24 mouse cellular contexts compared by ENCODE assay signal in genomic region chr17:67901161-67901560, GRCm38 (mm10).
A peak's percentile ranks its signal among the peaks of the same experiment; 100 is the strongest.
DNase-seq lines count a peak whose midpoint lies in the region; ATAC-seq and TF ChIP-seq lines count a peak whose summit lies in the region.
"Had no signal": no experiment of that assay in that cellular context is flagged by ENCODE, and none has a peak within 500 bp of the region (broad histone marks: within the 10 kb centered on the region; RNA-seq: fewer than 3 reads in every experiment).

No protein-coding gene starts in this region.

- H3K36me3 ChIP-seq in embryonic facial prominence, embryonic 12.5 days: peaks cover 27% of the 10 kb centered on the region
- H3K36me3 ChIP-seq in embryonic facial prominence, embryonic 10.5 days (replicated peaks): peaks cover 47% of the 10 kb centered on the region
- 0 out of 2 replicates have a peak, but pooled peaks cover 17% of the 10 kb centered on the region for H3K36me3 ChIP-seq in heart, embryonic 10.5 days
- H3K36me3 ChIP-seq in kidney, embryonic 16.5 days (ENCODE audit: insufficient read depth, low read length): no peaks in the 10 kb centered on the region
- no peaks in the 10 kb centered on the region for H3K36me3 ChIP-seq in kidney, adult 2 months (ENCODE audit: control insufficient read depth, insufficient read depth, low read length)
- H3K36me3 ChIP-seq in midbrain, embryonic 10.5 days: no peaks in the 10 kb centered on the region; the same call in 1 of the 2 replicates
- H3K36me3 ChIP-seq in midbrain, embryonic 15.5 days (replicated peaks): no peaks in the 10 kb centered on the region
- H3K36me3 ChIP-seq: forebrain, embryonic 12.5 days; hindbrain, embryonic 15.5 days had no signal

- no peak for TF ChIP-seq POLR2A in kidney, adult 2 months (IDR thresholded peaks at IDR 0.05; ENCODE audit: low read depth, low read length)

- H3K27ac ChIP-seq in embryonic facial prominence, embryonic 12.5 days: 0 out of 2 replicates have a peak overlapping the region, but pooled peaks have one; percentile 14
- no peak overlapping the region for H3K27ac ChIP-seq in embryonic facial prominence, embryonic 10.5 days (replicated peaks)
- H3K27ac ChIP-seq in heart, embryonic 10.5 days: no peak overlapping the region
- no peak overlapping the region for H3K27ac ChIP-seq in kidney, embryonic 16.5 days (ENCODE audit: low read length)
- H3K27ac ChIP-seq in kidney, adult 2 months (ENCODE audit: insufficient read depth, low read depth, low read length): no peak overlapping the region
- 0 out of 2 replicates have a peak overlapping the region, but pooled peaks have one; percentile 42 for H3K27ac ChIP-seq in midbrain, embryonic 10.5 days (replicated peaks)
- H3K27ac ChIP-seq in midbrain, embryonic 15.5 days: no peak overlapping the region
- H3K27ac ChIP-seq: embryonic facial prominence, embryonic 15.5 days; forebrain, embryonic 12.5 days; hindbrain, embryonic 12.5 days; hindbrain, embryonic 15.5 days had no signal

- ATAC-seq in embryonic facial prominence, embryonic 12.5 days (ENCODE audit: insufficient number of reproducible peaks, insufficient read depth, low FRiP score, low TSS enrichment): no peak
- peak; percentile 39; the same call in 1 of the 2 replicates for ATAC-seq in kidney, embryonic 16.5 days (ENCODE audit: low FRiP score, low TSS enrichment)
- no peak for ATAC-seq in midbrain, embryonic 15.5 days (replicated peaks)
- ATAC-seq: activated CD4-positive, CD25-positive, alpha-beta regulatory T cell, adult 4 months; forebrain, embryonic 16.5 days had no signal

- H3K9me3 ChIP-seq in embryonic facial prominence, embryonic 12.5 days: no peaks in the 10 kb centered on the region
- H3K9me3 ChIP-seq in embryonic facial prominence, embryonic 10.5 days: no peaks in the 10 kb centered on the region
- no peaks in the 10 kb centered on the region for H3K9me3 ChIP-seq in heart, embryonic 10.5 days
- no peaks in the 10 kb centered on the region for H3K9me3 ChIP-seq in kidney, embryonic 16.5 days (ENCODE audit: low read length)
- no peaks in the 10 kb centered on the region for H3K9me3 ChIP-seq in midbrain, embryonic 10.5 days (replicated peaks)
- no peaks in the 10 kb centered on the region for H3K9me3 ChIP-seq in midbrain, embryonic 15.5 days
- H3K9me3 ChIP-seq: embryonic facial prominence, embryonic 15.5 days; forebrain, embryonic 12.5 days; hindbrain, embryonic 12.5 days; hindbrain, embryonic 15.5 days had no signal

- H3K9ac ChIP-seq in embryonic facial prominence, embryonic 12.5 days: no peak overlapping the region
- H3K9ac ChIP-seq in kidney, embryonic 16.5 days (replicated peaks; ENCODE audit: low read length): no peak overlapping the region
- no peak overlapping the region for H3K9ac ChIP-seq in midbrain, embryonic 15.5 days
- H3K9ac ChIP-seq: embryonic facial prominence, embryonic 15.5 days; forebrain, embryonic 12.5 days; hindbrain, embryonic 12.5 days; hindbrain, embryonic 15.5 days had no signal

- no peak overlapping the region for H3K4me2 ChIP-seq in embryonic facial prominence, embryonic 12.5 days (replicated peaks)
- no peak overlapping the region for H3K4me2 ChIP-seq in kidney, embryonic 16.5 days (replicated peaks; ENCODE audit: low read depth, low read length)
- no peak overlapping the region for H3K4me2 ChIP-seq in midbrain, embryonic 15.5 days
- H3K4me2 ChIP-seq: embryonic facial prominence, embryonic 15.5 days; forebrain, embryonic 12.5 days; heart, embryonic 11.5 days; hindbrain, embryonic 12.5 days; hindbrain, embryonic 15.5 days had no signal

- TF ChIP-seq CTCF in kidney, adult 2 months (conservative IDR thresholded peaks at IDR 0.05; ENCODE audit: insufficient read depth, insufficient read length, low read depth, low read length): no peak

- 82% methylated on average over 11 of the region's 11 CpGs for WGBS in embryonic facial prominence, embryonic 12.5 days
- 81% methylated on average over 11 of the region's 11 CpGs for WGBS in embryonic facial prominence, embryonic 10.5 days
- 76% methylated on average over 11 of the region's 11 CpGs for WGBS in heart, embryonic 10.5 days
- WGBS in kidney, embryonic 16.5 days: 59% methylated on average over 11 of the region's 11 CpGs
- 59% methylated on average over 11 of the region's 11 CpGs for WGBS in kidney, adult 2 months
- WGBS in midbrain, embryonic 10.5 days: 80% methylated on average over 11 of the region's 11 CpGs
- WGBS in midbrain, embryonic 15.5 days: 71% methylated on average over 11 of the region's 11 CpGs

- H3K4me3 ChIP-seq in embryonic facial prominence, embryonic 12.5 days: no peak overlapping the region
- no peak overlapping the region for H3K4me3 ChIP-seq in embryonic facial prominence, embryonic 10.5 days
- no peak overlapping the region for H3K4me3 ChIP-seq in heart, embryonic 10.5 days
- no peak overlapping the region for H3K4me3 ChIP-seq in kidney, embryonic 16.5 days (ENCODE audit: low read length)
- no peak overlapping the region for H3K4me3 ChIP-seq in kidney, adult 2 months (ENCODE audit: insufficient read depth, low read depth, low read length)
- H3K4me3 ChIP-seq in midbrain, embryonic 10.5 days: no peak overlapping the region
- H3K4me3 ChIP-seq in midbrain, embryonic 15.5 days: no peak overlapping the region
- H3K4me3 ChIP-seq: embryonic facial prominence, embryonic 15.5 days; forebrain, embryonic 12.5 days; hindbrain, embryonic 12.5 days; hindbrain, embryonic 15.5 days had no signal

- DNase-seq in embryonic facial prominence, embryonic 10.5 days (ENCODE audit: low spot score): no peak
- peak; percentile 70 for DNase-seq in heart, embryonic 10.5 days (ENCODE audit: low spot score)
- no peak for DNase-seq in heart, adult 9 months (ENCODE audit: low spot score in 2 of 2)
- DNase-seq in kidney, adult 2 months: no peak
- DNase-seq in midbrain, embryonic 10.5 days (ENCODE audit: low spot score): no peak
- DNase-seq: adrenal gland, adult 8-10 months; adrenal gland, postnatal 25 days; cerebellum, adult 11-12 months; cerebellum, adult 8-10 months; cerebellum, postnatal 10 days; cerebellum, postnatal 36 days; embryo, embryonic 11 days; gastrocnemius, postnatal 10 days; gastrocnemius, postnatal 36 days had no signal

- H3K27me3 ChIP-seq in embryonic facial prominence, embryonic 12.5 days: no peaks in the 10 kb centered on the region
- H3K27me3 ChIP-seq in embryonic facial prominence, embryonic 10.5 days (replicated peaks; ENCODE audit: low read depth, poor library complexity, severe bottlenecking): no peaks in the 10 kb centered on the region
- no peaks in the 10 kb centered on the region for H3K27me3 ChIP-seq in heart, embryonic 10.5 days (ENCODE audit: insufficient read depth, poor library complexity, severe bottlenecking)
- H3K27me3 ChIP-seq in kidney, embryonic 16.5 days (ENCODE audit: insufficient read depth, low read length): no peaks in the 10 kb centered on the region
- H3K27me3 ChIP-seq in kidney, adult 2 months (replicated peaks; ENCODE audit: control insufficient read depth, insufficient read depth, low read length): no peaks in the 10 kb centered on the region
- H3K27me3 ChIP-seq in midbrain, embryonic 10.5 days (ENCODE audit: low read depth, poor library complexity, severe bottlenecking): no peaks in the 10 kb centered on the region
- H3K27me3 ChIP-seq in midbrain, embryonic 15.5 days (replicated peaks): no peaks in the 10 kb centered on the region
- H3K27me3 ChIP-seq: embryonic facial prominence, embryonic 15.5 days; forebrain, embryonic 12.5 days; hindbrain, embryonic 12.5 days; hindbrain, embryonic 15.5 days had no signal

- H3K4me1 ChIP-seq in embryonic facial prominence, embryonic 12.5 days: no peaks in the 10 kb centered on the region; the same call in 1 of the 2 replicates
- peaks cover 6% of the 10 kb centered on the region for H3K4me1 ChIP-seq in embryonic facial prominence, embryonic 10.5 days
- H3K4me1 ChIP-seq in heart, embryonic 10.5 days: peaks cover under 1% of the 10 kb centered on the region; the same call in 1 of the 2 replicates
- H3K4me1 ChIP-seq in kidney, embryonic 16.5 days (ENCODE audit: insufficient read depth, low read length): no peaks in the 10 kb centered on the region
- no peaks in the 10 kb centered on the region for H3K4me1 ChIP-seq in kidney, adult 2 months (ENCODE audit: control insufficient read depth, insufficient read depth, low read length)
- peaks cover under 1% of the 10 kb centered on the region for H3K4me1 ChIP-seq in midbrain, embryonic 10.5 days
- no peaks in the 10 kb centered on the region for H3K4me1 ChIP-seq in midbrain, embryonic 15.5 days
- H3K4me1 ChIP-seq: embryonic facial prominence, embryonic 15.5 days; hindbrain, embryonic 12.5 days; hindbrain, embryonic 15.5 days had no signal

Comparison
In these comparisons a context has a peak if more than half of its experiments do, and no peak if none do; other contexts are left out.
1. H3K27ac ChIP-seq: peak in embryonic facial prominence, embryonic 12.5 days (single experiment) and midbrain, embryonic 10.5 days (single experiment); none in embryonic facial prominence, embryonic 10.5 days (single experiment), heart, embryonic 10.5 days (single experiment), kidney, embryonic 16.5 days (single experiment), kidney, adult 2 months (single experiment) and midbrain, embryonic 15.5 days (single experiment).